ENCODE assay signal across 22 mouse cellular contexts in the genomic region with DNA sequence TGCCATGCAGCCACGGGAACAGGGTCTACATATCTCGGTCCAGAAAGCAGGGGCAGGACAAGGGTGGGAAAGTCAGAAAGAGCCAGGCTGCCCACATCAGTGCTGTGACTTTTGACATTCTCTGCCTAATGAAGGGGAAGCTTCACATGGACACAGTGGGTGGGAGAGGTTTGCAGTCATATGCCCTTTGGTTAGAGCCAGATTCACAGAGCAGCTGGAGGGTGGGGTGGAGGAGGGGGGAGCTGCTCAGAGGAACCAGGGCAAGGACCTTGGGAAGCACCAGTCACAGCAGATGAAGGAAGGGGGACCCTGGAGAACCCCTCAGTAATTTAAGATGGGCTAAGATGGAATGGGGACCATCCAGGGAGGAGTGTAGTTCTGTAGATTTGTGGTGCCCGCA. TPM values are rescaled to one million over a fixed set of nuclear protein-coding genes. Genes with fewer than 3 reads are reported as not detected.
"Had no signal": no experiment of that assay in that cellular context is flagged by ENCODE, and none has a peak within 500 bp of the region (broad histone marks: within the 10 kb centered on the region; RNA-seq: fewer than 3 reads in every experiment).

No protein-coding gene starts in this region.

- H3K4me2 ChIP-seq: lung, embryonic 15.5 days; midbrain, embryonic 11.5 days; neural tube, embryonic 12.5 days; stomach, embryonic 15.5 days had no signal

- ATAC-seq: liver, postnatal 0 days; lung, postnatal 0 days; midbrain, embryonic 16.5 days had no signal

- H3K9me3 ChIP-seq: lung, embryonic 15.5 days; megakaryocyte, embryonic 14.5 days; neural tube, embryonic 12.5 days; stomach, embryonic 15.5 days had no signal

- H3K4me1 ChIP-seq: stomach, embryonic 15.5 days had no signal

- H3K27ac ChIP-seq: lung, embryonic 15.5 days; macrophage; neural tube, embryonic 12.5 days; stomach, embryonic 15.5 days; stomach, postnatal 0 days had no signal

- DNase-seq: liver, postnatal 0 days; lung, adult 2 months; lung, postnatal 14 days; lung, postnatal 36 days; midbrain, embryonic 14.5 days; right cerebral cortex, postnatal 14 days; thymus, adult 2 months; thymus, postnatal 25 days; thymus, postnatal 4 days had no signal

- H3K36me3 ChIP-seq: lung, embryonic 15.5 days; neural tube, embryonic 12.5 days; stomach, embryonic 15.5 days had no signal

- H3K27me3 ChIP-seq: lung, embryonic 15.5 days; neural tube, embryonic 12.5 days; stomach, embryonic 15.5 days had no signal

- H3K9ac ChIP-seq: liver, postnatal 0 days; lung, embryonic 15.5 days; neural tube, embryonic 12.5 days; stomach, embryonic 15.5 days had no signal

- H3K4me3 ChIP-seq: lung, embryonic 15.5 days; megakaryocyte, embryonic 14.5 days; neural tube, embryonic 12.5 days; stomach, embryonic 15.5 days had no signal

RNA-seq across cellular contexts. Expression of a gene that starts 41.7 kb away (rescaled TPM):
- total RNA-seq: monocyte, adult 5-6 weeks; neutrophil, adult 5-6 weeks had no signal
- polyA plus RNA-seq: liver, postnatal 0 days; lung, adult 2 months; lung, embryonic 15.5 days; lung, postnatal 0 days; macrophage; midbrain, embryonic 11.5 days; midbrain, embryonic 14.5 days; midbrain, embryonic 16.5 days; neural tube, embryonic 12.5 days; neural tube, embryonic 14.5 days; stomach, embryonic 15.5 days; stomach, postnatal 0 days; urinary bladder, adult 2 months had no signal
